8 mouse cellular contexts compared by ENCODE assay signal in the genomic region with DNA sequence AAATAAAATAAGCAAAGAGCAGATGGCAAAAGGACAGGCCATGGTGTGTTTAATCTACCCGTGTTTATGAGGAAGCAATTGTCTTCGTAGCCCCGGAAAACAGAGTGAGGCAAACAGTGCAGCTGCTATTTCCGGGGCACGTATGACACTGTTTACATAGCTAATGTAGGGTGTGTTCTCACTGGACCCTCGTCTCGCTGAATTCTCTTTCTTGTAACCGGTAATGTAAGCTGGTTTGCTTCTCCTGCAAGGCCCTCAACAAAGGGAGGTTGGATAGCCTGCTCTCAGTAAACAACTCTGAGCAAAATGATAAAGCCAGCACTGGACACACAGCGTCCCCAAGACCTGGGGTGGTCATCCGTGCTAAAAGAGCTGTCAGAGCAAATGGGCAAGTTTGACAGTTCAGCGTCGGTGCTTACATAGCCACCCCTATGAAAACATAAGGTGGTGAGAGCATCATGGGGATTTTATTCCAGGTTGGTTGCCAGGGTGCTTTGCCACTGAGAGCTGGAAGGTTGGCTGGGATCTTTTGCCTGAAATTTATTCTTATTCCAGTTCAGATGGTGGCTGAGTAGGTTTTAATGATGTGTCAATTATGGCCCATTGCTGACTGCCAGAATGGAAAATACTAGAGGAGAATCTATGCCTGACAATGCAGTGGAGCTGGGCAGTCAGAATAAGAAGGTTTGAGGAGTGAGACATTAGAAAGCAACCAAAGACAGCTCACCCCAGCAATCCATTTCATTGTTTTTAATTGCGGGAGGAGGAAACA.
A peak's percentile ranks its signal among the peaks of the same experiment; 100 is the strongest.
DNase-seq lines count a peak whose midpoint lies in the region; ATAC-seq and TF ChIP-seq lines count a peak whose summit lies in the region.

No protein-coding gene starts in this region.

- peak overlapping the region; percentile 26 for H3K4me3 ChIP-seq in heart, embryonic 11.5 days (ENCODE audit: low read depth, low read length)
- H3K4me3 ChIP-seq in hindbrain, embryonic 16.5 days (ENCODE audit: low read length), result no peak overlapping the region
- peak overlapping the region; percentile 30 for H3K4me3 ChIP-seq in midbrain, embryonic 10.5 days

- WGBS in heart, embryonic 11.5 days (ENCODE audit: insufficient replicate concordance), result 37% methylated on average over 13 of the region's 13 CpGs
- 27% methylated on average over 13 of the region's 13 CpGs for WGBS in hindbrain, embryonic 16.5 days
- 59% methylated on average over 13 of the region's 13 CpGs for WGBS in midbrain, embryonic 10.5 days

- no peak for TF ChIP-seq POLR2A in brain, embryonic 14.5 days (IDR thresholded peaks at IDR 0.05; ENCODE audit: borderline replicate concordance, extremely low read depth, insufficient read depth, insufficient read length, poor library complexity, severe bottlenecking)

- no peak for DNase-seq in heart, postnatal 14 days
- DNase-seq in brain, embryonic 14.5 days (ENCODE audit: low read depth), result peak; percentile 72
- no peak for DNase-seq in midbrain, embryonic 10.5 days (ENCODE audit: low spot score)
- DNase-seq in spleen, postnatal 10 days (ENCODE audit: low spot score in 2 of 2), result no peak
- DNase-seq in ovary, postnatal 14 days (ENCODE audit: low spot score), result no peak

- no peaks in the 10 kb centered on the region for H3K27me3 ChIP-seq in heart, embryonic 11.5 days (ENCODE audit: control insufficient read depth, insufficient read depth, low read length)
- H3K27me3 ChIP-seq in hindbrain, embryonic 16.5 days (replicated peaks; ENCODE audit: control insufficient read depth, insufficient read depth, low read length), result no peaks in the 10 kb centered on the region
- no peaks in the 10 kb centered on the region for H3K27me3 ChIP-seq in midbrain, embryonic 10.5 days (ENCODE audit: low read depth, poor library complexity, severe bottlenecking)

- intact Hi-C loops in heart, postnatal 14 days (cut with DNase I), result no loop called here

- no peak for ATAC-seq in heart, embryonic 11.5 days (replicated peaks; ENCODE audit: insufficient number of reproducible peaks, low FRiP score, low TSS enrichment)
- ATAC-seq in hindbrain, embryonic 16.5 days, result peak; percentile 69
- ATAC-seq in megakaryocyte progenitor cell, adult 5-6 weeks (replicated peaks; ENCODE audit: poor library complexity), result no peak

- peak overlapping the region; percentile 53 for H3K4me2 ChIP-seq in heart, embryonic 11.5 days
- H3K4me2 ChIP-seq in hindbrain, embryonic 16.5 days (ENCODE audit: low read length), result peak overlapping the region; percentile 37

- TF ChIP-seq CTCF in brain, embryonic 14.5 days (IDR thresholded peaks at IDR 0.05; ENCODE audit: borderline replicate concordance, extremely low read depth, insufficient read depth, insufficient read length), result no peak

- no peaks in the 10 kb centered on the region for H3K36me3 ChIP-seq in heart, embryonic 11.5 days (ENCODE audit: control insufficient read depth, insufficient read depth, low read length)
- H3K36me3 ChIP-seq in hindbrain, embryonic 16.5 days (ENCODE audit: control insufficient read depth, insufficient read depth, low read length), result no peaks in the 10 kb centered on the region
- no peaks in the 10 kb centered on the region for H3K36me3 ChIP-seq in midbrain, embryonic 10.5 days

- H3K27ac ChIP-seq in heart, embryonic 11.5 days (ENCODE audit: low read depth, low read length), result no peak overlapping the region
- no peak overlapping the region for H3K27ac ChIP-seq in hindbrain, embryonic 16.5 days (ENCODE audit: low read depth, low read length)
- peak overlapping the region; percentile 76 for H3K27ac ChIP-seq in midbrain, embryonic 10.5 days (replicated peaks)

- no peaks in the 10 kb centered on the region for H3K4me1 ChIP-seq in heart, embryonic 11.5 days (ENCODE audit: control insufficient read depth, insufficient read depth, low read length)
- H3K4me1 ChIP-seq in hindbrain, embryonic 16.5 days (ENCODE audit: control insufficient read depth, insufficient read depth, low read depth, low read length), result peaks cover 6% of the 10 kb centered on the region
- peaks cover 54% of the 10 kb centered on the region for H3K4me1 ChIP-seq in midbrain, embryonic 10.5 days

- no peaks in the 10 kb centered on the region for H3K9me3 ChIP-seq in heart, embryonic 11.5 days (replicated peaks; ENCODE audit: control insufficient read depth, low read length)
- H3K9me3 ChIP-seq in hindbrain, embryonic 16.5 days (ENCODE audit: control insufficient read depth, low read length), result no peaks in the 10 kb centered on the region
- no peaks in the 10 kb centered on the region for H3K9me3 ChIP-seq in midbrain, embryonic 10.5 days (replicated peaks)

- peak overlapping the region; percentile 54 for H3K9ac ChIP-seq in heart, embryonic 11.5 days (ENCODE audit: low read depth, low read length)
- H3K9ac ChIP-seq in hindbrain, embryonic 16.5 days (ENCODE audit: low read depth, low read length), result no peak overlapping the region
